Mouse (Mus musculus) liver, postnatal 0 days (tissue): Measurements from ENCODE around the gene Lypd5. TPM values are rescaled to one million over a fixed set of nuclear protein-coding genes. Genes with fewer than 3 reads are reported as not detected.

Source experiments
- ATAC-seq: fragments of 200-750 bp; cut with Nextera tagmentation; 2 replicates; pipeline ENCODE4 v1.8.0; 2017; ENCODE audit warnings: mild to moderate bottlenecking, moderate library complexity
- DNase-seq: peaks from one replicate; pipeline ENCODE4 v3.0.0-alpha.2; 2016
- H3K27ac ChIP-seq: fragments of 300-500 bp; sonication (generic); 2 replicates; pipeline ENCODE4 v1.5.1; 2014; ENCODE audit warnings: antibody characterized with exemption, moderate library complexity, mild to moderate bottlenecking, low read depth
- H3K27me3 ChIP-seq: fragments of 300-500 bp; sonication (generic); 2 replicates; pipeline ENCODE4 v1.6.1; 2014; ENCODE audit warnings: low read length, control low read depth, mixed read lengths; ENCODE audit not compliant: insufficient read depth
- H3K36me3 ChIP-seq: fragments of 300-500 bp; sonication (generic); replicated peaks from 2 replicates; pipeline ENCODE4 v1.6.1; 2014; ENCODE audit warnings: mild to moderate bottlenecking, control low read depth, low read length, moderate library complexity, mixed read lengths; ENCODE audit not compliant: insufficient read depth
- H3K4me1 ChIP-seq: fragments of 300-500 bp; sonication (generic); 2 replicates; pipeline ENCODE4 v1.6.1; 2014; ENCODE audit warnings: antibody characterized with exemption, mild to moderate bottlenecking, control low read depth; ENCODE audit not compliant: insufficient read depth
- H3K4me2 ChIP-seq: fragments of 300-500 bp; sonication (generic); 2 replicates; pipeline ENCODE4 v1.6.1; 2014; ENCODE audit warnings: low read depth, mild to moderate bottlenecking, low read length, moderate library complexity, mixed read lengths
- H3K4me3 ChIP-seq: fragments of 300-500 bp; sonication (generic); 2 replicates; pipeline ENCODE4 v1.5.1; 2014; ENCODE audit warnings: low read depth, low read length
- H3K9ac ChIP-seq: fragments of 300-500 bp; sonication (generic); replicated peaks from 2 replicates; pipeline ENCODE4 v1.6.1; 2014; ENCODE audit warnings: mild to moderate bottlenecking, moderate library complexity
- H3K9me3 ChIP-seq: fragments of 300-500 bp; sonication (generic); 2 replicates; pipeline ENCODE4 v1.6.1; 2016; ENCODE audit warnings: mild to moderate bottlenecking, control low read depth, low read length, mixed read lengths
- CTCF ChIP-seq: sonication (generic); IDR thresholded peaks from 2 replicates; pipeline ENCODE4 v1.5.1; 2016; ENCODE audit warnings: antibody characterized with exemption, low read depth
- EP300 ChIP-seq: IDR thresholded peaks from 2 replicates; pipeline ENCODE4 v1.6.1; 2016; ENCODE audit warnings: antibody characterized with exemption, low read depth, mild to moderate bottlenecking
- WGBS: fragments of 180-500 bp; shearing (Covaris S2); extraction: QIAGEN DNeasy Blood & Tissue Kit; methylation state at CpG from one replicate; pipeline ENCODE4 v1.1.7; 2014; ENCODE audit not compliant: insufficient replicate concordance; 5-methylcytosine and 5-hydroxymethylcytosine counted together
- polyA plus RNA-seq: library from polyadenylated mRNA; unstranded; fragments of >200 nt; fragmentation: Nextera tagmentation; extraction: Ambion mirVana; gene quantifications from 2 replicates; pipeline ENCODE4 v1.2.1, GENCODE M21; 2015

Lypd5 gene
- polyA plus RNA-seq, 1 experiment from 2014 or later = 0.06 TPM

GRCm38 (mm10) chr7:24377091-24377865 lies 28.3 kb downstream of the Lypd5 start:
- Histone ChIP-seq H3K9me3 (no peaks in the 10 kb centered on the region), H3K4me3 (peak overlapping the region; percentile 37), H3K36me3 (peaks cover 55% of the 10 kb centered on the region), H3K4me2 (peak overlapping the region; percentile 70), H3K27ac (peak overlapping the region; percentile 98), H3K9ac (peak overlapping the region; percentile 77), H3K4me1 (peaks cover 55% of the 10 kb centered on the region), H3K27me3 (no peaks in the 10 kb centered on the region)
- TF ChIP-seq CTCF = peak; percentile 89
- TF ChIP-seq EP300 = peak; percentile 99
- ATAC-seq = peak; percentile 96
- 21% methylated on average over 49 of the region's 49 CpGs for WGBS
- DNase-seq = peak; percentile 91

DNA sequence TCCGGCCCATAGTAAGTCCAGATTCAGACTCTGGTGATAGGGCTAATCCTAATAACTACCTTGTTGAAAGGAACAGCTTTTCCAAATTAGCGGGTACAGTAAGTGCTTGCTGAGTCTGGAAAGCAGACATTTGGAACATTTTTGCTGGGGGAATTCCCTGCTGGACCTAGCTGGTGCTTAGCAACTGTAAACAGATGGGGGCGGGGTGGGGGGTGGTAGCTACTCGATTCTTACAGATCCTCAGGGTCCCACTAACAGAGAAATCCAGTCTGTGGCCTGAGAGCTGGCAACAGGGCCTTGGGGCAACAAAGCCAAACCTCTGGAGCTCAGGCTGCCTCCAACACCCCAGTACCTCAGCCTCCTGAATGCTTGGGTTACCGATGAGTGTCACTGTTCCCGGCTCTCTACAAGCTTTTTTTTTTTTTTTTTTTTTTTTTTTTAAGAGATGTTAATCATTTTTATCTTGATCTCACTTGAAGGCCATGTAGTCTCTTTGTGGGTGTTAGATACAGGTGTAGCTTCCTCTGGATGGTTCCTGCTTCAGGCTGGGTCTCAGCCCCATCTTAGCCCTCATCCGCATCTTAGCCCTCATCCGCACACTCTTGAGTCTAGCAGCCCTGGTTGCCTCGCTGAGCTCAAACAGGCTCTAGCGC lies 29.2 kb downstream of the Lypd5 start:
- 69% methylated on average over 9 of the region's 10 CpGs for WGBS
- Histone ChIP-seq H3K27ac (peak overlapping the region; percentile 98), H3K9ac (peak overlapping the region; percentile 77), H3K36me3 (peaks cover 59% of the 10 kb centered on the region), H3K9me3 (no peaks in the 10 kb centered on the region), H3K4me3 (peak overlapping the region; percentile 37), H3K27me3 (no peaks in the 10 kb centered on the region), H3K4me2 (peak overlapping the region; percentile 70), H3K4me1 (peaks cover 52% of the 10 kb centered on the region)
- DNase-seq = no peak
- TF ChIP-seq CTCF (no peak), EP300 (no peak)
- ATAC-seq = no peak

DNA sequence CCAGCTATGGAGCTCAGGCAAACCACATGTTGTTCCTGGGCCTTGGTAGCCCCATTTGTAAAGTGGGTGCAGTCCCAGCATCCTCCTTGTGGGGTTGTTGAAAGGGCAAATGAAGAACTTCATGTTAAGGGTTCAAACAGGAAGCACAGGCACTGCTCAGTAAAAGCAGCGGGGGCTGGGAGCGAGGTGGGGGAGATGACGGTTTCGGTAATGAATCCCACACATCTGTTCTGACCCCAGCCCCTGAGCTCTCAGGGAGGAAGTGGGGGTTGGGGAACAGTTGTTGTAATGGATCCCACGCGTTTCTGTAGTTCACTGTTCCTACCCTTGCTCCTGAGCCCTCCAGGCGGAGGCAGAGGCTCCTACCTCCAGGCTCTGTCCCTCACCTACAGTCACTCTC lies 30.9 kb downstream of the Lypd5 start:
- no peak for ATAC-seq
- H3K36me3 ChIP-seq = peaks cover 72% of the 10 kb centered on the region
- no peaks in the 10 kb centered on the region for H3K9me3 ChIP-seq
- peak overlapping the region; percentile 22; the same call in 1 of the 2 replicates for H3K4me2 ChIP-seq
- WGBS = 47% methylated on average over 7 of the region's 7 CpGs
- peaks cover 38% of the 10 kb centered on the region for H3K4me1 ChIP-seq
- peak overlapping the region; percentile 60 for H3K27ac ChIP-seq
- H3K4me3 ChIP-seq = no peak overlapping the region
- no peaks in the 10 kb centered on the region for H3K27me3 ChIP-seq
- TF ChIP-seq CTCF = no peak
- no peak for TF ChIP-seq EP300
- DNase-seq = no peak
- H3K9ac ChIP-seq = 0 out of 2 replicates have a peak overlapping the region, but pooled peaks have one; percentile 34

DNA sequence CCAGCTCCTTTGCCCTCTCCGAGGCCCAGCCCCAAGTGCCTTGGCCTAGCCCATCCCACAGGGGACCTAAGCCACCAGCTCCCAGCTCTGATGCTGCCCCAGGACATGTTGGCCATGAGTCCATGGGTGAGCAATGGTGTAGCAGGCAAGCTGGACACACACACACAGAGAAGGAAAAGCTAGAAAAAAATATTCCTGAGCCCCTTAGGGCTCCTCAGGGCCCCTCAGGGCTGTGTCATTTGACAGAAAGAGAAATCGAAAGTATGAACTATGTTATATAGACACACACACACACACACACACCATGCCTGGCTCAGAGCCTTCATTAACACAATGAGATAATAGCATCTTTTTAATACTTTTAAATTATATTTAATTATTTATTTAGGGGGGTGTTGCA lies 31.4 kb downstream of the Lypd5 start:
- H3K4me3 ChIP-seq = no peak overlapping the region
- H3K4me1 ChIP-seq = peaks cover 37% of the 10 kb centered on the region
- TF ChIP-seq CTCF = no peak
- no peak for TF ChIP-seq EP300
- 56% methylated on average over 2 of the region's 2 CpGs for WGBS
- peaks cover 76% of the 10 kb centered on the region for H3K36me3 ChIP-seq
- H3K4me2 ChIP-seq = peak overlapping the region; percentile 22; the same call in 1 of the 2 replicates
- no peak overlapping the region for H3K9ac ChIP-seq
- H3K27ac ChIP-seq = peak overlapping the region; percentile 60
- DNase-seq = no peak
- no peaks in the 10 kb centered on the region for H3K9me3 ChIP-seq
- no peak for ATAC-seq
- no peaks in the 10 kb centered on the region for H3K27me3 ChIP-seq

- TF ChIP-seq CTCF (no peak), EP300 (no peak)
- DNase-seq (no peak), ATAC-seq (no peak)
- no peak overlapping the region for H3K4me2 ChIP-seq
- H3K27ac ChIP-seq = no peak overlapping the region
- H3K4me1 ChIP-seq = peaks cover 20% of the 10 kb centered on the region
- H3K36me3 ChIP-seq = peaks cover 73% of the 10 kb centered on the region
- no peaks in the 10 kb centered on the region for H3K9me3 ChIP-seq
- no peak overlapping the region for H3K9ac ChIP-seq
- no peaks in the 10 kb centered on the region for H3K27me3 ChIP-seq
- no peak overlapping the region for H3K4me3 ChIP-seq
- WGBS = 82% methylated on average over 16 of the region's 16 CpGs
Measured at GRCm38 (mm10) chr7:24382730-24383372, 33.9 kb downstream of the Lypd5 start.

DNA sequence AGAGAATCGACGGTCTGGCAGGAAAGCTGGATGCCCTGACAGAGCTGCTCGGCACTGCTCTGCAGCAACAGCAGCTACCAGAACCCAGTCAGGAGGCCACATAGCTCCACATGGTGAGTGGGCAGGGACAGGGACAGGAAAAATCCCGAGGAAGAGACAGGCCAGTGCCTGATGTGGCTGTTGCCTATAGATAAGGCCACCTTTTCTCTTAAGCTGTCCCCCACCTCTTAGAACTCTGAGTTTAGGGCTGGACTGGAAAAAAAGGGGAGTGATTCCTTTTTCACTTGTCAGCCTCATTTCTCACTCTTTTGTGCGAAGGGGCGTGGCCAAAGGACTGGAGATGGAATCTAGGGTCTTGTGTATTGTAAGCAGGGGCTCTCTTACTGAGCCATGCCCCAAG lies 35.1 kb downstream of the Lypd5 start:
- no peak overlapping the region; the same call in 1 of the 2 replicates for H3K9ac ChIP-seq
- no peak overlapping the region for H3K4me2 ChIP-seq
- DNase-seq = no peak
- H3K36me3 ChIP-seq = peaks cover 62% of the 10 kb centered on the region
- ATAC-seq = peak; percentile 68
- no peak overlapping the region for H3K4me3 ChIP-seq
- no peaks in the 10 kb centered on the region for H3K9me3 ChIP-seq
- peak overlapping the region; percentile 53 for H3K27ac ChIP-seq
- TF ChIP-seq CTCF (no peak), EP300 (peak; percentile 57; the same call in 1 of the 2 replicates)
- no peaks in the 10 kb centered on the region for H3K27me3 ChIP-seq
- H3K4me1 ChIP-seq = peaks cover 17% of the 10 kb centered on the region
- WGBS = 42% methylated on average over 6 of the region's 6 CpGs
